Mouse (Mus musculus): ENCODE measurements around the gene Gm10198. TPM values are rescaled to one million over a fixed set of nuclear protein-coding genes. Genes with fewer than 3 reads are reported as not detected.

Gm10198 gene
- not detected for total RNA-seq (2021)
- long read RNA-seq, experiment 1, result 0 reads
- long read RNA-seq, experiment 2, result 0 reads

DNA sequence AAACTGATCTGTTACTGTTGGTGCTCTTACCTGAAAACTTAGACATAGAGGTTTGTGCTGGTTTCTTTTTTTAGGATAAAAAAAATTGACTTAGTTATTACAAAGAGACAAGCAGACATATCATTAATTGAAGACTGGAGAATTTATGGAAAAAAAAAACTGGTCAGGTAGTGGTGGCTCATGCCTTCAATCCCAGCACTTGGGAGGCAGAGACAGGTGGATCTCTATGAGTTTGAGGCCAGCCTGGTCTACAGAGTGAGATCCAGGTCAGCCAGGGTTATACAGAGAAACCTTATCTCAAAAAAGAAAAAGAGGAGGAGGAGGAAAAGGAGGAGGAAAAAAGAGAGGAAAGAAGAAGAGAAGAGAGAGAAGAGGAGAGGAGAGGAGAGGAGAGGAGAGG is at the start of gene Gm10198:
Gene Gm10198 (plus strand): TSS at position 301 of the 400 bp plus-strand sequence.
- no peak for DNase-seq (ENCODE audit: low spot score in 2 of 2)

DNA sequence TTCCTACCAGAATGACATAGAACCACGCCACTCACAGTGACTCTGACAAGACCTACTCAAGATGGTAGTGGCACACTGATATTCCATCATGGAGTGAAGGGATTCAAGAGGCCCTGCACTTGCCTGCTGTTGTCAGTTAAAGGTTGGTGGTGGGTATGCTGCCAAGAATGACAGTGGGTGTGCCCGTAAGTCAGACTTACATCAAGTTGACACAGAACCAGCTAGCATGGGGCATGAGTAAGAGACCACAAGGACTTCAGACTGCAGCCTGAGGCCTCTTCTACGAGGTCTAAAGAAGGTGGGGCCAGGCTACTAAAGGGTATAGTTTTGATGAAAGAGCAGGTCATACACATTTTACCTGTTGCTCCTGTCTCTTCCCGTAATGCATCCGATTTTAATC is 47.3 kb upstream of the Gm10198 start:
- no peak for DNase-seq (ENCODE audit: low spot score in 2 of 2)

DNA sequence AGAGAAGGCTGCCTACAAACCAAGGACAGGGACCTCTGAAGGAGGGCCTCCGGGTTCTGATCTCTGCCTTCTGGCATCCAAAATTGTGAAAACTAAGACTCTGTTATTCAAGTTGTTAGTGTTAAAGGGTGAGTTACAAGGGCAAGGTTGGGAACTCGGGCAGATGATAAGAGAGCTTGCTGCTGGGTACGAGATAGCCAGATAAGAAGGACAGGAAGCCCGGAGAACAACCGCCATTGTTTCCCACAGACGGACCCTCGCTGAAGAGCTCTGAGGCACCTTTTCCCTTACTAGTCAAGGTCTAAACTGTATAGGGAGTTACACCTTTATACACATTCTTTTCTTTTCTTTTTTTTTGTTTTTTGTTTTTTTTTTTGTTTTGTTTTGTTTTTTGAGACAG is 39.8 kb upstream of the Gm10198 start:
- DNase-seq (ENCODE audit: low spot score in 2 of 2), result no peak

DNA sequence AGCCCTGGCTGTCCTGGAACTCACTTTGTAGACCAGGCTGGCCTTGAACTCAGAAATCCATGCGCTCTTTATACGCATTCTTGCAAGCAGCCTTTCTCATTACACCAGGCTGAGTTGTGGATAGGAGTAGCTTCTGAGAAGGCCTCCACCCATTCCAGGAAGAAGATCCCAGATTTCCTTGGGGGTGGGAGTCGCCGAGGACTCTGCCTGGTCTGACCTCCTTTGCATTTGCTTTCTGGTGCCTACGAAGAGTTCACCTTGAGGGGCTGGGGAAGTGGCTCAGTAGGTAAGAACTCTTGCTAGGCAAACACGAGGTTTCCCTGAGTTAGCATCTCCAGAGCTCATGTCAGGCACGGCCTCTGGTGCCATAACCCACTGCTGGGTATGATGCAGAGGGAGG is 39.4 kb upstream of the Gm10198 start:
- DNase-seq (ENCODE audit: low spot score in 2 of 2), result no peak

DNA sequence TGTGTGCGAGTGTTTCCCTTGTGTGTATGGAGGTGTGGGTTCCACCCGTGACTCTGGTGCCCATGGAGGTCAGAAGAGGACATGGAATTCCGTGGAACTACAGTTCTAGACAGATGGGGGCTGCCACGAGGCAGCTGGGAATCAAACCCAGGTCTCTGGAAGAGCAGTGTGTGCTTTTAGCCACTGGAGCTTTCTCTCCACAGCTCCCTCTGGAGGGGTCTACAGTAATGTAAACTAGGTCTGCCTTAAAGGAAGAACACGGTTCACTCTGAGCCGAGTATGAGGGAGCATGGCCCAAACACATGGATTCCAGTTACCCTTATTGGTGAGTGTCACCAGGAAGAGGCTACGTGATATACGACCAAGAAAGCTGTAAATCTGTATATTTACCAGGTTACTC is 38.6 kb upstream of the Gm10198 start:
- no peak for DNase-seq (ENCODE audit: low spot score in 2 of 2)

DNA sequence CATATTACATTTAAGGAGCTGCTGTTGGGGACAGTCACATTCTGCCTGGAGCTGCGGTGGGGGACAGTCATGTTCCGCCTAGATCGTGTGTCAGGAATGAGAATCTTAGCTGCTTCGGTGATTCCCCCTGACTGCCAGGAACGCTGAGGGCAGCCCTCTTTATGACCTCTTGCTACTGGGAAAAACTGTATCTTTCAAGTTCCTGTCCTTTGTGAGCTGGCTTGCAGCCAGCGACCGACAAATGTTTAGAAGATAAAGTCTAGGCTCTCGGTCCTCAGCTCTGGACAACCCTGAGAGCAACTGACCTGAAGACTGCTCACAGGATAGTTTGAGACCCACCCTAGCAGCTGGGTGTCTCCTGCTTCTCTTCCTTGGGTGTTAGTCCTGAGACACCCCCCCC is 37.3 kb upstream of the Gm10198 start:
- no peak for DNase-seq (ENCODE audit: low spot score in 2 of 2)

DNA sequence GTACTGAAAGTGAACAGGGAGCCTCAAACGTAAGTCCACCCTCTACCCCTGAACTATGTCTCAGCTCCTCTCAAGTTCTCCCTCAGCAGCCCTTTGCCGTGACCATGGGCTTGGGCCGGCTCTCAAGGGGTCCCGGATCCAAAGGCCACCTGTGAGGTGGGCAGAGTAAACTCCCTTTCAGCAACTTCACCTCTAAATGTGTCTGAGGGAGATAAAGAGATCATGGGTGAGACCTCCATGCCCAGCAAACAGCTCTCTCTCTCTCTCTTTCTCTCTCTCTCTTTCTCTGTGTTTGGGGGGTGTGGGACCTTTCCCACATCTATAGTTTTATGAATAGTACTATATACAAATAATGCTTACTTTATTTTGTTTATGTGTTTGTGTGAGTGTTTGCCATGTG is 36.2 kb upstream of the Gm10198 start:
- no peak for DNase-seq (ENCODE audit: low spot score in 2 of 2)

DNA sequence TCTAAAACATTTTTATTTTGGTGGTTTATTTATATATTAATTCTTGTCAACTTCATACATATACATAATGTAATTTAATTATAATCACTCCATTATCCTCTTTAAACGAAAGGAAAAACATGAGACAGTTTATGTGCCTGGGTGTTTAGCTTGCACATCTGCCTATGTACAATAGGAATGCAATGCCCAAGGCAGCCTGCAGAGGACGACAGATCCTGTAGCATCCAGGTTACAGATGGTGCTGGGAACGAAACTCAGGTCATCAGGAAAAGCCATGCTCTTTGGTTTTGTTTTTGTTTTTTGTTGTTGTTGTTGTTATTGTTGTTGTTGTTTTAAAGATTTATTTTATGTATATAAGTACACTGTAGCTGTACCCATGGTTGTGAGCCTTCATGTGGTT is 32.4 kb upstream of the Gm10198 start:
- no peak for DNase-seq (ENCODE audit: low spot score in 2 of 2)

DNA sequence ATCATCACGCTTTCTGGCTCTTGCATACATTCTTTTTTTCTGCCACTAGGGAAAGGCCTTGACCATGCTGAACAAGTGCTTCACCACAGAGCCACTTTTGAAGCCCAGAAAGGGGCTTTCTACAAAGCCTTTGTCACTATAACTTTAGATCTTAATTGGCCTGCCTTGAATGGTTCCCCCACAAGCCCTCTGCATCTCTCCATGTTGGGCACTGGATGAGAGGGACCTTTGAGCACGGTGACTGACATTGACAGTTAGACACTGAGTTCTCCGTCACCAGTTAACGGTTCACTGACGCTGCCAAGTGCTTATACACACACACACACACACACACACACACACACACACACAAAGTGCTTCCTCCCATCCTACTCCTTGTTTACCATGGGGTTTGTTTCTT is 30.0 kb upstream of the Gm10198 start:
- DNase-seq (ENCODE audit: low spot score in 2 of 2), result no peak

DNA sequence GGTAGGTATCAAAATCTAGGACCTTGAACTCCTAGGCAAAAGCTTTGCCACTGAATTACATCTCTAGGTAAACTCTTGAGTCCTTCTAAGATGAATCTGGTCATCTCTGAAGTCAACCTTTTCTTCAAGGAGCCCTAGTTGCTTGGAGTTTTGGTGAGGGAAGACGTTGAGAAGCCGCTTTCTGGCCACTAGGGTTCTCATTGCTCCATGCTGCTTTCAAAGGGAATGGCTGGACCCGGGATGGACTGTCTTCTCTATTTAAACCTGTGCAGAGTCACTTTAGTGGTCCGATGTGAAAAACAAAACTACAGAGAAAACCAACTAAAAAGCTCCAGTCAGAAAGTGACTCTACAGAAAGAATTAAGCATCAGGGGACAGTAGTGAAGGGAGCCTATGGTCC is 18.4 kb upstream of the Gm10198 start:
- DNase-seq (ENCODE audit: low spot score in 2 of 2), result no peak

DNA sequence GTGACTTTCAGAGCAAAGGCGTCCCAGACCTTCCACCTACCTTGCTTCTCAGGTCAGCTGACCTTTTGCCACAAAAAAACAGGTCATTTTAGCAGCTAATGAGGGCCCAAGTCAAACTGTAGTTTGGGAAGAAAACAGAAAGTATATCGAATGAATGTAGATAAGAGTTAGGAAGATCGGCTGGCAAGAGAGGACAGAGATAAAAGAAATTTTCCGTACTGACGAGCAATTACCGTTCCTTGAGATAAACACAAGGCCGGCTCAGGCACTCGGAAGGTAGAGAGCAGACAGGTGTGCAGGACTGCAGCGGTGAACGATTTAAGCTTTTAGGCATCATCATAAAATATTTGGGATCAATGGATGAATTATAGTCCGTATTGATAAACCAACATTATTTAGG is 15.4 kb upstream of the Gm10198 start:
- DNase-seq (ENCODE audit: low spot score in 2 of 2), result no peak

DNA sequence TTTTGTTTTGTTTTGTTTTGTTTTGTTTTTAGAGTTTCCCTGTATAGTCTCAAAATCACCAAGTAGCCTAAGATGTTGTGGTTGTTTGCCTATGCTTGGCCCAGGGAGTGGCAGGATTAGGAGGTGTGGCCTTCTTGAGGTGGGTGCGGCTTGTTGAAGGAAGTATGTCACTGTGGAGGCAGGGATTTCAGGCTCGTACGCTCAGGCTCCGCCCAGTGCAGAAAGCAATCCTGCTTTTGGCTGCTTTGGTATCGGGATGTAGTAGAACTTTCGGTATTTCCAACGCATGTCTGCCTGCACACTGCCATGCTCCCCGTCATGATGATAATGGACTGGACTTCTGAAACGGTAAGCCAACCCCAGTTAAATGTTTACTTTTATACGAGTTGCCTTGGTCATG is 12.5 kb upstream of the Gm10198 start:
- DNase-seq (ENCODE audit: low spot score in 2 of 2), result no peak

DNA sequence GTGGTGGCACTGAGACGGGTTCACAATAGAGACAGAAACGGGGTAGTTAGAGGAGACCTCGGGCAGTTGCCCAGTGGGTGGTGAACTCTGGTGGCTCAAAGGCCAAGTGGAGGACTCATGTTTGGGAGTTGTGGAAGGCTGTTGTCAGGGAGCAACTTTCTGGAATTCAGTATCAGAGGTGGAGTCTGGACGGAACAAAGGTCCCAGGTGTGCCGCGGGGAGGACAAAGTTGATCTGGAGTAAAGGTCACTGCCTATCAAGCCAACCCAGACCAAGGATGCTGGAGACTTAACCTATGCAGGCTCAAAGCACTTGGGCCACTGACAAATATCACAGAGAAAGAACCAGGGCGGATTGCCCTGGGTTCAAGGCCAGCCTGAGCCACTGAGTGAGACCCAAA is 5.5 kb downstream of the Gm10198 start:
- no peak for DNase-seq (ENCODE audit: low spot score in 2 of 2)

DNA sequence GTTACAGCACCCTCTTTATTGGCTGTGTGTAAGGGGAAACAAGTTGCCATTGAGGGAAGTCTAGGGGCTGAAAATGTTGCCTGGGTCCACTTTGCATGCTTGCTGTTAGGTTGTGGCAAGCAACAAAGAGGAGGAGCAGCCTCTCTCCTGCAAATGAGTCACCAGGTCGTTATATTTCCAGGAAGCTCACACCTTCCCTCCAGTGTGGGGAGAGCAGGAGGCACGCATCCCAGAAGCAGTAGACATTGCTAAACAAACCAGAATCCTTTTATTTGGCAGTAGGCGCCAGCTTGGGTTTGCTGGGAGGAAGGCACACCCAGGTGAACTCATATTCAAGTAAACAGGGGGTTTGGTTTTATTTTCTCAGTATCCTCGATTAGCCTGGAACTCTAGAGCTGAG is 8.8 kb downstream of the Gm10198 start:
- no peak for DNase-seq (ENCODE audit: low spot score in 2 of 2)

DNA sequence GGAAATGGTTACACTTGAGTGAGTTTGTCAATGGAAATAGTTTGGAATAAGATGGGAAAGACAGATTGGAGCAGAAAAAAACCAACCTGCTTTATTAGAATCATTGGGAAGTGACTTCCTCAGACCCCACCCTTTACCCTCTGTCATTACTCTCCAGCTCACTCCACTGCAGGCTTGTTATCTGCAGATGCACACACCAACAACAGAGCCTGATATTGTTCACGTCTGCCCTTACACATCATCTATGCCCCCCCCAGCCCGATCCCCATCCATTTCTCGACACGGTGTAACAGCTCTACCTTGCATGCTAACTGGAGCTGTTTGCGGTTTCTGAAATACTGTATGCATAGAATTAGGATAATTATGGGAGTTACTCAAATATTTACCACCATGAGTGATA is 12.2 kb downstream of the Gm10198 start:
- DNase-seq (ENCODE audit: low spot score in 2 of 2), result no peak

DNA sequence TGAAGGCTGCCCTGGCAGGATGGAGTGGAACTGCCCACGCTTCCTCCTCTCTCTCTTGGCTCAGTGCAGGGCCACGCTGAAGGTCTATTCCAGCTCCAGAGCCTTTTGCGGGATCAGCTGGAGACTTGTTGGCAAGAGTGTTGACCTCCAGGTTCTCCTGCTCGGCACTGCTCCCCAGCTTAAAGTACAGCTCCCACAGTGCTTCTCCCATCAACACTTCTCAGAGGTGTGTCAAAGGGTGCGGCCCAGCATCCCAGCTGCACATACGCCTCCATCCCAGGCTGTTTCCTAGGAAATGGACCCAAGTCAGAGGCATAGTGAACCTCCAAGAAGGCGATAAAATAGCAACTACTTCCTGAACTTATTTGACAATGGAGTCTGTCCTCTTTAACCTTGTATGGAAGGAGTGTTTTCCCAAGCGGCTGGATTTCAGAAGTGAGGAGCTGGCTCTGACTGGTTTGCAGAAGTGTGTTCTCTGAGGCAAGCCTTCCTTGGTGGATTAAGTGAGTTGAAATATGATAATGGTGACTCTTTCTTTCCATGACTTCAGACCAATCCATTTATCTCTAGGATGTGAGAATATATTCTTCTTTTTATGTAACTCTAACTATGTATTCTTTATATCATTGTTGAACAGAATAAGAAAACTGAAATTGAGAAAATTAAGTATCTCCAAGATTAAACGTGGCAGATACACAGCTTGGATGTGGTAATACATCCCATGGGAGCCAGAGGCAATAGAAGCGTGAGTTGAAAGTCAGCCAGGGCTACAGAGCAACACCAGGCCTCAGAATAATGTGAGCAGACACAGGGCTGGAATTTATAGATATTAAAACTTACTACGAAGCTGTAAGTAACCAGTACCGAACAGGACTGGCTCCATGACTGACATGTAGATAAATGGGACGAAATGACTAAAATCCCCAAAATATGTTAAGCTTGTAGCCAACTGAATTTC is 23.9 kb downstream of the Gm10198 start:
- no peak for DNase-seq (ENCODE audit: low spot score in 2 of 2)

DNA sequence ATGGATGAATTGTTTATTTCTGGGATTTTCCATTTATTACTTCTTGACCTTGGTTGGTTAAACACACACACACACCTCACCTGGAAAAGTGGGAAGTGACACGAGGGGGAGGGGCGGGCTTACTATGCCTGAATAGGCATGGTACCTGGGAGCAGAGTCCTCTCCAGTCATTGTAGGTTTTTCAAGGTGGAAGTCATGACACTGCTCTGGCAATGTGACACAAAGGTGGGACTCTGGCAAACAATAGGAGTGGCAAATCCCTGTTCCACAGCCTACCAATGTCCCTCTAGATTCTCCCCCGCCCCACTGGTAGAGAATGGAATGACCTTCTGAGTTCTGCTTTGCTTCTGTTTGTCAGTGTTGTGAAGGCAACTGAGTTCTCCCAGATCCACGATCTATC is 27.8 kb downstream of the Gm10198 start:
- no peak for DNase-seq (ENCODE audit: low spot score in 2 of 2)

DNA sequence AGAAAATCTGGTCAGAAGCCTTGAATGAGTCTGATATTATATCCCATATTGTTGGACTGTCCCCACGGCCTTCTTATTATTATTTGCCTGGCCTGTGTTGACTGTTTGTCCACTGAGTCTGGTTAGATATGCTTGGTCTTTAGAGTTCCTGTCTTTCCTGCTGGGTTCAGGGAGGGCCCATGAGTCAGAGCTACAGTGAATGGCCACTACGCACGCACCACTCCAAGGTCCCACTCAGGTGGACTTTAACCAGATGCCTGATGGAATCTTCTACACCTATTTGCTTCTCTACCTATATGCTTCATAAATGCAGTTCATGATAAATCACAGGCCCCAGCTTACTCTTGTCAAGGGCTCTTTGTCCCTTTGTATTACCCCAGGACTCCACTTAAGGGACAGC is 29.8 kb downstream of the Gm10198 start:
- no peak for DNase-seq (ENCODE audit: low spot score in 2 of 2)

DNA sequence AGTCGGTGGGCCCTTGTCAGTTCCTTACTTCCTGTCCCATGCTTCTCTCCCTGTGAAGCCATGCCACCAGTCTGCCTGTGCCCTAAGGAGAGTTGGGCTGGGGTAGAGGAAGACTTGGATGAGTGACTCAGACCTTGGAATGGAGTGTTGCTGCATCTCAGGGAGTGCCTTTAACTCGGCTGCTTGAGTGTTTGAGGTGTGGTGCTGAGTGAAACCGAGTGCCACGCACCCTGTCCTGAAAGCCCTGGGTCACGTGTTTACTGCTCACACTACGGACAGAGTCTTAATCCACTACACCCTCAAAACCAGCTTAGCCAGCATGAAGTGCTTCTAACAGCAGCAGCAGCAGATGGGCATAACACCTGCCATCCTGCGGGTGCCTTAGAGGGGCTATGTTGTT is 30.5 kb downstream of the Gm10198 start:
- no peak for DNase-seq (ENCODE audit: low spot score in 2 of 2)

DNA sequence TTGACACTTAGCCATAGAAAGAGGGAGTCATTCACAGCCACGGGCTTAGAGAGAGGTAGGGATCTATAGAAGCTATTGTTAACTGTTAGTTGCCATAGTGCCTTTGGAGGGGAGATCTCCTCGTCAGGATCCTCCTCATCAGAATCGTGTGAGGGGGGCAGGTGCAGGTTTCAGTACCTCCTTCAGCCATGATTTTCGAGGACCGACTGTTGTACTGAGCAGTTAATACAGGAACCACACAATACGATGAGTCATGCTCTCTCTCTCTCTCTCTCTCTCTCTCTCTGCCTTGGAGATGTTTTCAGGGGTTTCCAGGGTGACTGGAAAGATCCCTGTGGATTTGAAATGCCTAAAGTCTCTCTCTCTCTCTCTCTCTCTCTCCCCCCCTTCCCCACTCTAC is 31.5 kb downstream of the Gm10198 start:
- DNase-seq (ENCODE audit: low spot score in 2 of 2), result no peak

DNA sequence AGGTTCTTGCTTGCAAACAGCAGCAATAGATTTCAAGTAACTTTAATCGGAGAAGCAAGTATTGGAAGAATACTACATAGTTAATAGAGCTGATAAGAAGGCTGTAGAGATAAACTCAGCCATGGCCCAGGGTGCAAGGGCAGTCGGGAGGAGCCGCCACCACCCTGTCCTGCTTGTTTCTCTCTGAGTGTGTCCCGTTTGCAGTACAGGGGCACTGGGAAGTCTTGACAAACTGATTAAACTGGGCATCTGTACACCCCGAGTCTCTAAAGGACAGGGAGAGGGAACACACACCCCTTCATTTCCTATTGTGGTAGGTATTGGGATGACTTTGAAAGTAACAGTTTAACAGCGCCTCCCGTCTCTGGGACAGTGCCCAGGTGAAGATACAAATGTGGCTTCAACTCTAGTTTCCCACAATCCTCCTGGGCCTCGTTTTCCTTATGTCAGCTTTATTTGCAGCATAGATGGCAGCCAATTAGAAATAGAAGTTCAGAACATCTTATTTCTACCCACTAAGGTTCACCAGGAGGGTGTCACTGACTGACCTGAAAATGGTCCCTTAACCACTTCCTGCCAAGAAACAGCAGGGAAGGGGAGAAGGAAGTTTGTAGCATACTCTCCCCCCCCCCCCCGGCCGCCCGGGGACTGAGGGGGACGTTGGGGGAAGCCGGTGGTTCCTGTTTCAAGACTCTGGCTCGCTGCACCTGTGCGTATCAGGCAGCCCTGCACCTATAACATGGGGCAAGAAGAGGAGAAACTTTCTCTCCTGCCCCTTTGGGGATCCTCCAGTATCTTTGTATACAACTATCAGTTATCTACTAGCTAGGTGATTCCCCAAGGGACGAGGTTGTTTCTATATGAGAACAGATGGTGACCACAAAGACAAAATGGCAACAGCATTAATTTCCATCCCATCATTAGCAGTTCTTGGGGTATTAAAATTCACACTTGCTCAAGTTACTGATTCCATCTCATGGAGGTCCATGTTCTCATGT is 41.9 kb downstream of the Gm10198 start:
- DNase-seq (ENCODE audit: low spot score in 2 of 2), result no peak

DNA sequence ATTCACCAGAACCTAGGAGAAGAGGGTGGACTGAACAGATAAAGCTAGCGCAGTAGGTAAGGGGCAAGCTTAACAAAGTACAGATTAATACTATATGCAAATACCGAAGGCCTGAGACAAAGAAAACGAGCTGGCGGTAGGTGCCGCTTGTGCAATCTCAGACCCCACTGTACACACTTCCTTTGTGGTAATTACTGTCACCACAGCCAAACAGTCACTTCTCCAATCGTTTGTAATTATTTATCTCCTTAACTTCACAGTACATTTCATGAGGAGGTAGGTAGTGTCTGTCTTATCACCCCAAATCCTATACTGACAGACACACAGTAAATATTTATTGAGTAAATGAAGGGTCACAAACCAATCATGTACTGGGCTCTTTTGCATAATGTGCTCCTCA is 47.7 kb downstream of the Gm10198 start:
- DNase-seq (ENCODE audit: low spot score in 2 of 2), result no peak
